In genomic region chr12:101777613-101778325, GRCm38 (mm10) we compare ENCODE assay signal across 14 mouse cellular contexts. TPM values are rescaled to one million over a fixed set of nuclear protein-coding genes. Genes with fewer than 3 reads are reported as not detected.
DNase-seq lines count a peak whose midpoint lies in the region; ATAC-seq and TF ChIP-seq lines count a peak whose summit lies in the region.
"Had no signal": no experiment of that assay in that cellular context is flagged by ENCODE, and none has a peak within 500 bp of the region (broad histone marks: within the 10 kb centered on the region; RNA-seq: fewer than 3 reads in every experiment).

No protein-coding gene starts in this region.

- no peak for TF ChIP-seq POLR2A in lung, adult 2 months (IDR thresholded peaks at IDR 0.05; ENCODE audit: borderline replicate concordance, extremely low read depth, low read depth, low read length)
- no peak for TF ChIP-seq POLR2A in limb, embryonic 14.5 days (IDR thresholded peaks at IDR 0.05; ENCODE audit: borderline replicate concordance, extremely low read depth, insufficient read depth, insufficient read length)

- TF ChIP-seq CTCF in lung, embryonic 14.5 days (IDR thresholded peaks at IDR 0.05; ENCODE audit: low read depth) = no peak
- TF ChIP-seq CTCF in lung, adult 2 months (IDR thresholded peaks at IDR 0.05; ENCODE audit: insufficient read depth, low read length) = no peak

- no peak overlapping the region for H3K4me3 ChIP-seq in lung, embryonic 14.5 days (ENCODE audit: low read depth, low read length)
- no peak overlapping the region for H3K4me3 ChIP-seq in lung, adult 2 months (replicated peaks; ENCODE audit: extremely low read depth, low read depth, low read length)
- H3K4me3 ChIP-seq in heart, embryonic 13.5 days = no peak overlapping the region
- no peak overlapping the region for H3K4me3 ChIP-seq in limb, embryonic 14.5 days (replicated peaks; ENCODE audit: low read length)
- H3K4me3 ChIP-seq: embryonic facial prominence, embryonic 13.5 days had no signal

- no peak for ATAC-seq in lung, embryonic 14.5 days (ENCODE audit: insufficient read depth)
- ATAC-seq in heart, embryonic 13.5 days (ENCODE audit: extremely low read depth, insufficient number of reproducible peaks, low FRiP score, low TSS enrichment) = no peak
- peak; percentile 60 for ATAC-seq in limb, embryonic 14.5 days (ENCODE audit: low FRiP score, low read depth)
- ATAC-seq: inflammation-experienced regulatory T-cells, adult 6 months had no signal

- no peak for DNase-seq in lung, embryonic 14.5 days
- DNase-seq in lung, adult 2 months = no peak
- peak; percentile 59 for DNase-seq in gastrocnemius, adult 18-20 months (ENCODE audit: low spot score)
- DNase-seq in limb, embryonic 14.5 days (ENCODE audit: low spot score) = peak; percentile 58
- DNase-seq in liver = no peak
- DNase-seq in layer of hippocampus, adult 18-20 months (ENCODE audit: low spot score in 2 of 2) = no peak
- DNase-seq in thymus, postnatal 25 days = no peak
- DNase-seq: kidney, postnatal 4 days; spleen, adult 18-20 months; thymus, postnatal 36 days had no signal

- H3K9ac ChIP-seq in lung, embryonic 14.5 days = no peak overlapping the region
- H3K9ac ChIP-seq in heart, embryonic 13.5 days = no peak overlapping the region
- no peak overlapping the region; the same call in 1 of the 2 replicates for H3K9ac ChIP-seq in limb, embryonic 14.5 days (ENCODE audit: low read depth, low read length, severe bottlenecking)
- H3K9ac ChIP-seq: embryonic facial prominence, embryonic 13.5 days; liver, embryonic 14.5 days had no signal

- peak overlapping the region; percentile 27; the same call in 1 of the 2 replicates for H3K27ac ChIP-seq in lung, embryonic 14.5 days (ENCODE audit: low read depth)
- H3K27ac ChIP-seq in heart, embryonic 13.5 days (replicated peaks) = peak overlapping the region; percentile 48
- peak overlapping the region; percentile 3; the same call in 1 of the 2 replicates for H3K27ac ChIP-seq in limb, embryonic 14.5 days (replicated peaks; ENCODE audit: low read depth, low read length)
- H3K27ac ChIP-seq: embryonic facial prominence, embryonic 13.5 days; liver, embryonic 14.5 days had no signal

- WGBS in lung, embryonic 14.5 days = 45% methylated on average over 9 of the region's 9 CpGs
- 42% methylated on average over 9 of the region's 9 CpGs for WGBS in lung, adult 2 months
- 40% methylated on average over 9 of the region's 9 CpGs for WGBS in heart, embryonic 13.5 days
- WGBS in limb, embryonic 14.5 days = 19% methylated on average over 9 of the region's 9 CpGs

- no peaks in the 10 kb centered on the region for H3K9me3 ChIP-seq in lung, embryonic 14.5 days (ENCODE audit: low read depth, low read length)
- H3K9me3 ChIP-seq in heart, embryonic 13.5 days = no peaks in the 10 kb centered on the region
- no peaks in the 10 kb centered on the region for H3K9me3 ChIP-seq in limb, embryonic 14.5 days (ENCODE audit: control insufficient read depth, low read length)
- H3K9me3 ChIP-seq: embryonic facial prominence, embryonic 13.5 days had no signal

- no peak overlapping the region for H3K4me2 ChIP-seq in lung, embryonic 14.5 days
- no peak overlapping the region for H3K4me2 ChIP-seq in heart, embryonic 13.5 days
- H3K4me2 ChIP-seq in limb, embryonic 14.5 days (replicated peaks; ENCODE audit: low read depth, low read length, severe bottlenecking) = no peak overlapping the region
- H3K4me2 ChIP-seq: embryonic facial prominence, embryonic 13.5 days had no signal

- H3K27me3 ChIP-seq in lung, embryonic 14.5 days (ENCODE audit: insufficient read depth, low read length) = no peaks in the 10 kb centered on the region
- no peaks in the 10 kb centered on the region for H3K27me3 ChIP-seq in heart, embryonic 13.5 days (replicated peaks)
- no peaks in the 10 kb centered on the region for H3K27me3 ChIP-seq in limb, embryonic 14.5 days (ENCODE audit: control insufficient read depth, insufficient read depth, low read length)
- H3K27me3 ChIP-seq: embryonic facial prominence, embryonic 13.5 days had no signal

- H3K4me1 ChIP-seq in lung, embryonic 14.5 days (ENCODE audit: insufficient read depth) = no peaks in the 10 kb centered on the region
- H3K4me1 ChIP-seq in lung, adult 2 months (ENCODE audit: control insufficient read depth, insufficient read depth, low read length) = peaks cover 15% of the 10 kb centered on the region
- H3K4me1 ChIP-seq in heart, embryonic 13.5 days = peaks cover 19% of the 10 kb centered on the region
- peaks cover 20% of the 10 kb centered on the region for H3K4me1 ChIP-seq in limb, embryonic 14.5 days (ENCODE audit: control insufficient read depth, insufficient read depth, low read length)
- H3K4me1 ChIP-seq: embryonic facial prominence, embryonic 13.5 days had no signal

- no peaks in the 10 kb centered on the region for H3K36me3 ChIP-seq in lung, embryonic 14.5 days (ENCODE audit: insufficient read depth)
- no peaks in the 10 kb centered on the region for H3K36me3 ChIP-seq in heart, embryonic 13.5 days
- H3K36me3 ChIP-seq in limb, embryonic 14.5 days (ENCODE audit: control insufficient read depth, insufficient read depth, low read length) = no peaks in the 10 kb centered on the region
- H3K36me3 ChIP-seq: embryonic facial prominence, embryonic 13.5 days had no signal

RNA-seq across cellular contexts. Expression of gene Fbln5, which starts 41.1 kb away (rescaled TPM):
- 66.9 and 77.1 TPM in 2 replicates for polyA plus RNA-seq in lung, embryonic 14.5 days (2014; fragmentation: Nextera tagmentation; extraction: Ambion mirVana)
- polyA plus RNA-seq in lung, adult 2 months (2012; rRNA removed) = 126 and 133 TPM in 2 replicates
- 10 to 100 TPM in 1 of 2 experiments, 1 to 10 TPM in 1; 9.6 to 14.7 TPM for total RNA-seq in gastrocnemius, adult 18-20 months (2021)
- polyA plus RNA-seq in heart, embryonic 13.5 days (2015; fragmentation: Nextera tagmentation; extraction: Ambion mirVana) = 154 and 160 TPM in 2 replicates
- 112 and 145 TPM in 2 replicates for polyA plus RNA-seq in limb, embryonic 14.5 days (2012; rRNA removed)
- 164 and 177 TPM in 2 replicates for polyA plus RNA-seq in limb, embryonic 14.5 days (2014; fragmentation: Nextera tagmentation; extraction: Ambion mirVana)
- 1 to 10 TPM; 3.4 to 4.8 TPM for total RNA-seq in layer of hippocampus, adult 18-20 months (2021)
- polyA plus RNA-seq: inflammation-experienced regulatory T-cells, adult 6 months had no signal

RNA-seq across cellular contexts. Expression of gene Tc2n, which starts 59.4 kb away (rescaled TPM):
- 2.4 and 3.6 TPM in 2 replicates for polyA plus RNA-seq in lung, embryonic 14.5 days (2014; fragmentation: Nextera tagmentation; extraction: Ambion mirVana)
- polyA plus RNA-seq in lung, adult 2 months (2012; rRNA removed) = 0.87 and 1.1 TPM in 2 replicates
- under 1 TPM; 0.23 to 0.26 TPM for total RNA-seq in gastrocnemius, adult 18-20 months (2021)
- 0.11 and 0.37 TPM in 2 replicates for polyA plus RNA-seq in heart, embryonic 13.5 days (2015; fragmentation: Nextera tagmentation; extraction: Ambion mirVana)
- 0.36 and 0.48 TPM in 2 replicates for polyA plus RNA-seq in limb, embryonic 14.5 days (2012; rRNA removed)
- polyA plus RNA-seq in limb, embryonic 14.5 days (2014; fragmentation: Nextera tagmentation; extraction: Ambion mirVana) = 0.94 and 0.95 TPM in 2 replicates
- under 1 TPM; 0.25 to 0.54 TPM for total RNA-seq in layer of hippocampus, adult 18-20 months (2021)

Comparison
In these comparisons a context has a peak if more than half of its experiments do, and no peak if none do; other contexts are left out.
1. DNase-seq: peak in gastrocnemius, adult 18-20 months (single experiment) and limb, embryonic 14.5 days (single experiment); none in lung, embryonic 14.5 days (single experiment), lung, adult 2 months (single experiment), liver (single experiment), layer of hippocampus, adult 18-20 months (0 of 2) and thymus, postnatal 25 days (single experiment).
2. Peak in every context shown above with its lines, with median percentiles within 50 percentile points of each other: H3K27ac ChIP-seq.